Mouse (Mus musculus) midbrain, embryonic 12.5 days (tissue): ENCODE results near the gene Cmip. TPM values are rescaled to one million over a fixed set of nuclear protein-coding genes. Genes with fewer than 3 reads are reported as not detected.
A peak's percentile ranks its signal among the peaks of the same experiment; 100 is the strongest.

Experiments
- ATAC-seq: fragments of 200-750 bp; cut with Nextera tagmentation; 2 replicates; pipeline ENCODE4 v1.8.0; 2017; ENCODE audit warnings: low read depth, moderate TSS enrichment, moderate library complexity; ENCODE audit not compliant: low FRiP score
- H3K27ac ChIP-seq: fragments of 300-500 bp; sonication (generic); replicated peaks from 2 replicates; pipeline ENCODE4 v1.5.1; 2016; ENCODE audit warnings: mild to moderate bottlenecking
- H3K27me3 ChIP-seq: fragments of 300-500 bp; sonication (generic); 2 replicates; pipeline ENCODE4 v1.6.1; 2016; ENCODE audit warnings: mild to moderate bottlenecking
- H3K36me3 ChIP-seq: fragments of 300-500 bp; sonication (generic); 2 replicates; pipeline ENCODE4 v1.6.1; 2016
- H3K4me1 ChIP-seq: fragments of 300-500 bp; sonication (generic); 2 replicates; pipeline ENCODE4 v1.6.1; 2016
- H3K4me2 ChIP-seq: fragments of 300-500 bp; sonication (generic); replicated peaks from 2 replicates; pipeline ENCODE4 v1.6.1; 2016; ENCODE audit warnings: mild to moderate bottlenecking, moderate library complexity
- H3K4me3 ChIP-seq: fragments of 300-500 bp; sonication (generic); 2 replicates; pipeline ENCODE4 v1.5.1; 2016; ENCODE audit warnings: mild to moderate bottlenecking
- H3K9ac ChIP-seq: fragments of 300-500 bp; sonication (generic); replicated peaks from 2 replicates; pipeline ENCODE4 v1.6.1; 2016; ENCODE audit warnings: mild to moderate bottlenecking, moderate library complexity
- H3K9me3 ChIP-seq: fragments of 300-500 bp; sonication (generic); 2 replicates; pipeline ENCODE4 v1.6.1; 2016; ENCODE audit warnings: mild to moderate bottlenecking
- WGBS: fragments of 180-500 bp; shearing (Covaris S2); methylation state at CpG from one replicate; pipeline ENCODE4 v1.1.7; 2016; 5-methylcytosine and 5-hydroxymethylcytosine counted together
- polyA plus RNA-seq: library from polyadenylated mRNA; unstranded; fragments of >200 nt; fragmentation: Nextera tagmentation; extraction: Ambion mirVana; gene quantifications from 2 replicates; pipeline ENCODE4 v1.2.1, GENCODE M21; 2016

Cmip gene
- polyA plus RNA-seq, 1 experiment from 2014 or later = 30.0 TPM

DNA sequence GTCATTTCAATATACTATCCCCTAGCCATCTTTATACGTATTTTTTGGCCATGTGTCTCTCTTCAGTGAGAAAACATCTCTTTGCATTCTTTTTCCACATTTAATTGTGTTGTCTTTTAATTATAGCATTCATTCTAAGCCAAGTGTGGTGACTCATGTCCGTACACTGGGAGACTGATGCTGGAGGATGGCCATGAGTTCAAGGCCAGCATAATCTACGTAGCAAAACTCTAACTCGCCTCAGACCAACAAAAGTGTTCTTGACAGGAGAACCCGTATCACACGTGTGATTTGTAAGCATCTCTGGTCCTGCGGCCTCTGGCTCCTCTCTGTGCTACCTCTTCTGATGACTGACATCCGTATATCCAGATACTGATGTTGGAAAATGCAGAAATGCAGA is 227.9 kb downstream of the Cmip start:
- Histone ChIP-seq H3K36me3 (no peaks in the 10 kb centered on the region), H3K27ac (no peak overlapping the region), H3K4me3 (no peak overlapping the region), H3K4me1 (no peaks in the 10 kb centered on the region), H3K9ac (no peak overlapping the region), H3K27me3 (no peaks in the 10 kb centered on the region; the same call in 1 of the 2 replicates), H3K9me3 (no peaks in the 10 kb centered on the region), H3K4me2 (no peak overlapping the region)
- ATAC-seq = no peak
- 90% methylated on average over 8 of the region's 8 CpGs for WGBS

DNA sequence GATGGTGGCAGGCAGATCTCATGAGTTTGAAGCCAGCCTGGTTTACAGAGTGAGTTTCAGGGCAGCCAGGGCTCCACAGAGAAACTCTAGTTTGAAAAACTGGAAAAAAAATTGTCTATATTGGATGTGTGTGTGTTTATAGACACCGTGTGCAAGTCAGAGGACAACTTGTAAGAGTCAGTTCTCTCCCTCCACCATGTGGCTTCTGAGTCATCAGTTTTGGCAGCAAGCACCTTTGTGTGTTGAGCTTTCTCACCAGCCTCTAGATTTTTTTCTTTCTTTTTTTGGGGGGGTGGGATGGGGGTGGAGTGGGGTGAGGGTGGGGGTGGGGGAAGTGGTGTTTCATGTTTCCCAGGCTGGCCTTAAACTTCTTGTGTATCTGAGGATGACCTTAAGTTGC is 228.5 kb downstream of the Cmip start:
- no peaks in the 10 kb centered on the region for H3K4me1 ChIP-seq
- 86% methylated on average over 1 of the region's 1 CpGs for WGBS
- H3K36me3 ChIP-seq = no peaks in the 10 kb centered on the region
- no peaks in the 10 kb centered on the region for H3K9me3 ChIP-seq
- H3K27me3 ChIP-seq = no peaks in the 10 kb centered on the region; the same call in 1 of the 2 replicates
- H3K9ac ChIP-seq = no peak overlapping the region
- H3K27ac ChIP-seq = no peak overlapping the region
- H3K4me3 ChIP-seq = no peak overlapping the region
- no peak for ATAC-seq
- H3K4me2 ChIP-seq = no peak overlapping the region

DNA sequence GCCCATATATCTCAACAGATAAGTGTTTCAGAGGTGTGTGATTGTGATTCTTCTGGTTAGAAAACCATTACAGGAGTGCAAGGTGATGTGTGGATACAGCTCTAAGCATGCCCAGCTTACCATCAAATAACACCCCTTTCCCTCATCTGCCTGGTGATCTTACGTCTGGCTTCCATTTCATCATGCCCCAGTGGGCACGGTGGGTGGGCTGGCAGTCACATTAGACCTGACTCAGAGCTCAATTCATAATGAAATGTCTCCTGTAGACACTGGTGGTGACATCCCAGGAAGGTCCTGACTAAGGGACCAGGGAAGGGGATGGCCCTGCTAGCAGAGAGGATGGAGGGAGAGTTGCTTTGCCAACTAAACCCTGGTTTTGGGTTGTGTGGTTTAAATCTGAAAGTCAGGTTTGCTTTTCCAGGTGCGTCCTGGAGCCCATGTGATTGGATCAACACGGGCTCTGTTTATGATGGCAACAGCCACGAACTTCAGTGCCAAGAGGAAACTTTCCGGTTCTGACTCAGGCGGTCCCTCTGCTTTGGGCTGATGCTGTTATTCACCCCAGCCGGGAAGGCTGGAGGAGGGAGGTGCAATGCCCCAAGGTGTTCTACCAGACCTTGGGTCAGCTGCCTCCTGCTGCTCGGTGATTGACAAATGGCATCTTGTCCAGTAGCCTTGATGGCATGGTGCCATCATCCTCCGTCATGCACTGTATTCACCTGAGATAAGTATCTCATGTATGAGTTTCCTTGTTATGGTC is 231.6 kb downstream of the Cmip start:
- 85% methylated on average over 10 of the region's 10 CpGs for WGBS
- no peak overlapping the region for H3K4me3 ChIP-seq
- H3K36me3 ChIP-seq = no peaks in the 10 kb centered on the region
- H3K9me3 ChIP-seq = no peaks in the 10 kb centered on the region
- no peak overlapping the region for H3K9ac ChIP-seq
- H3K27me3 ChIP-seq = no peaks in the 10 kb centered on the region; the same call in none of the 2 replicates
- H3K27ac ChIP-seq = no peak overlapping the region
- no peak overlapping the region for H3K4me2 ChIP-seq
- ATAC-seq = no peak
- H3K4me1 ChIP-seq = peaks cover 2% of the 10 kb centered on the region; the same call in 1 of the 2 replicates

DNA sequence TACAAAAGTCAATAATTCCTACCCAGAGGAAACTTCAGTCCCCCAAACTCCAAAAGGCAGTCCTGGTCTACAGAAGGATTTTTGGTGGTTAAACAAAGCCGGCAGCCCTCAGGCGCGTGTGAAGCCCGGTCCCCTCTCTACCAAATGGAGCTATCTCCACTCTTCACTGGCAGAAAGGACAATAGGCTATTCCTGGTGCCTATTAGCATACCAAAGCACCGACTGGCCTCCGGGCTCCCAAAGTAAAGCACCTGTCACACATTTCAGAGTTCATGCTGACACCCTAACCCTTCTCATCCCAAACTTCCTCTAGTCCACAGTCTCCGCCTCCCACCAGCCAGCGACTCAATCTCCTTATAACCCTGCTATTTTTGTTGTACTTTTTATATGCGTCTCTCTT is 236.7 kb downstream of the Cmip start:
- Histone ChIP-seq H3K4me1 (peaks cover 12% of the 10 kb centered on the region), H3K36me3 (no peaks in the 10 kb centered on the region), H3K4me3 (no peak overlapping the region), H3K9ac (no peak overlapping the region), H3K9me3 (no peaks in the 10 kb centered on the region), H3K4me2 (no peak overlapping the region), H3K27ac (no peak overlapping the region), H3K27me3 (peaks cover 42% of the 10 kb centered on the region)
- 10% methylated on average over 9 of the region's 9 CpGs for WGBS
- no peak for ATAC-seq

DNA sequence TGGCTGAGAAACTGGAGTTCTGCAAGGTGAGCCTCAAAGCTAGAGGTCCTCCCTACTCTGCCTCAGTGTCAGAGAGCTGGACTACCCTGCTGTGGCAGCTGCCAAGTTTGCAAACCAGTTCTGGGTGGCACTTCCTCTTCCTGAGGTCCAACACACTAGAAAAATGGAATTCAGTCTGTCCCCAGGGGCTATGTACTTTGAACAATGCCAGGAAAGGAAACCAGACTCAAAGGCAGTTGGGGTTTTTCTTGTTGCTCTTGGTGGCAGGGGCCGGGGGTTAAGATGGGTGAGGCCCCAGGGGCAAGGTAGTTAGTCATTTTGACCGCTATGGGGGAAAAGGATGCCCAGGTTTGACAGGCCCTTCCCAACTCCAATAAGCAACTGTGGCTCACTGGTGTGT is 238.0 kb downstream of the Cmip start:
- no peak overlapping the region for H3K4me2 ChIP-seq
- peaks cover 52% of the 10 kb centered on the region for H3K27me3 ChIP-seq
- no peak overlapping the region for H3K27ac ChIP-seq
- peaks cover 18% of the 10 kb centered on the region for H3K4me1 ChIP-seq
- ATAC-seq = no peak
- H3K4me3 ChIP-seq = no peak overlapping the region
- H3K9ac ChIP-seq = no peak overlapping the region
- WGBS = 71% methylated on average over 2 of the region's 2 CpGs
- no peaks in the 10 kb centered on the region for H3K36me3 ChIP-seq
- no peaks in the 10 kb centered on the region for H3K9me3 ChIP-seq

DNA sequence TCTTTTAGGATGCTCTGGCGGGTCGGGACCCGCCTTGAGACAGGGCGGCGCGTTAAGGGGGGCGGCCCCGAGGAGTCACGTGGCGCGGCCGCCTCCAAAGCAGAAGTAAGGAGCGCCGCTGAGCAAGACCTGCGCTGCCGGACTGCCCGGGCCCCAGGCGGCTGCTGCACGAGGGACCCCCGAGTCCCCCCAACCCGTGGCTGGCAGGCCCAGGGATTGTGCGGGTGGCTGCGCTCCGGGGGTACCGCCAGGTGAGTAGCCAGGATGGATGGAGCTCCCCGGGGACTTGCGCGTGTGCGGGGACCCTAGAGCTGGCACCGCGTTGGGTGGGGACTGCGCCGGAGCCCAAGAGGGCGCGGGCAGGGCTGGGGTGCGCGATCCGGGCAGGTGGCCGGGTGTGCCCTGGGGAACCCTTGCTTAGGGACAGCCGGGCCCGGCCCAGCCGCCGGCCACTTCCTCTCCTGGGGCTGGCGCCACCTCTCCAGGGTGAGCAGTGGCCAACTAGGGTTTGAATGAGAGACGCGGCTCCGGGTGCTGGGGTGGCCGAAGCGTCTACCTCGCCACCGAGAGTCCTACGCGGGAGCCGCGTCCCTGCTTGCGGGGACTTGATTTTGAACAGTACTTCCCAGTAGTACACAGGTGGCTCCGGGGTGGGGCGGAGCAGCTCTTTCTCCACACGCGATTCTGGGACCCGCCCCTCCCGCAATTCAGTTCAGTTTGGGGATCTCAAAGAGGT is 241.5 kb downstream of the Cmip start, which contains the start of gene Plcg2:
Plcg2 (plus strand) TSS at position 113 of the 736 bp plus-strand sequence.
- no peaks in the 10 kb centered on the region for H3K36me3 ChIP-seq
- peak within 1 kb of the TSS; percentile 56 for H3K4me3 ChIP-seq
- H3K4me1 ChIP-seq = peaks cover 17% of the 10 kb centered on the region
- H3K9ac ChIP-seq = peak within 1 kb of the TSS; percentile 49
- H3K27ac ChIP-seq = no peak within 1 kb of the TSS
- peak; percentile 70 for ATAC-seq
- H3K27me3 ChIP-seq = peaks cover 61% of the 10 kb centered on the region
- WGBS = under 1% methylated on average over 61 of the region's 62 CpGs
- H3K4me2 ChIP-seq = peak within 1 kb of the TSS; percentile 98
- no peaks in the 10 kb centered on the region for H3K9me3 ChIP-seq

DNA sequence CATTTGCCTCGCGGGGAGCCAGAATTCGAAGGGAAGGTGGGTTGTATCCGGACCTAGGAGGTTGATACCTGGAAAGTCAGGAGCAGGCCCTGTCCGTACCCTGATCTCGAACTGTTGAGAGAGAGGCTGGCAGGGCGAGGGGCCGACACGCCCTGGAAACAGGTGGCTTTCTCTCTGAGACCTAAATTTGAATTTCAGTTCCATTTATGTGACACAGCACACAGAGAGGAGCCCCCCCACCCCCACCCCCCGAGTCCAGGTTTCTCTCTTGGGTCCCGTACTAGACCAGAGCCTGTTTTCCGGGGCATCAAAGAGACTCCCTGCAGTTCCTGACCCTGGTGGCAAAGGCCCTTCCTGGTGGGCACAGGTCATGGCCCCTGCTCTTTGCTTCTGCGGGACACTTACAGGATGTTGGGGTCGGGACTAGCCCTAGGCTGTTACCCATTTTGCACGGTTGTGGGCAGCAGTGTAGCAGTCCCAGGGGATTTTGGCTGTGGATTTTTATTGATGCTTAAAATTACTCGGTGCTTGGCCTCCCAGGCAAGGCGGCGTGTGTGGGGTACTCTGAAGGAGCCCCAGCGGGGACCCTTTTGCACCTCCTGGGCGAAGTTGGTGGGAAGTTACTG is 242.2 kb downstream of the Cmip start:
- no peak overlapping the region for H3K9ac ChIP-seq
- 11% methylated on average over 20 of the region's 20 CpGs for WGBS
- H3K27me3 ChIP-seq = peaks cover 58% of the 10 kb centered on the region
- H3K36me3 ChIP-seq = no peaks in the 10 kb centered on the region
- 0 out of 2 replicates have a peak, but pooled peaks have one; percentile 49 for ATAC-seq
- no peaks in the 10 kb centered on the region for H3K9me3 ChIP-seq
- no peak overlapping the region for H3K27ac ChIP-seq
- H3K4me3 ChIP-seq = peak overlapping the region; percentile 56
- peak overlapping the region; percentile 98 for H3K4me2 ChIP-seq
- peaks cover 13% of the 10 kb centered on the region for H3K4me1 ChIP-seq

DNA sequence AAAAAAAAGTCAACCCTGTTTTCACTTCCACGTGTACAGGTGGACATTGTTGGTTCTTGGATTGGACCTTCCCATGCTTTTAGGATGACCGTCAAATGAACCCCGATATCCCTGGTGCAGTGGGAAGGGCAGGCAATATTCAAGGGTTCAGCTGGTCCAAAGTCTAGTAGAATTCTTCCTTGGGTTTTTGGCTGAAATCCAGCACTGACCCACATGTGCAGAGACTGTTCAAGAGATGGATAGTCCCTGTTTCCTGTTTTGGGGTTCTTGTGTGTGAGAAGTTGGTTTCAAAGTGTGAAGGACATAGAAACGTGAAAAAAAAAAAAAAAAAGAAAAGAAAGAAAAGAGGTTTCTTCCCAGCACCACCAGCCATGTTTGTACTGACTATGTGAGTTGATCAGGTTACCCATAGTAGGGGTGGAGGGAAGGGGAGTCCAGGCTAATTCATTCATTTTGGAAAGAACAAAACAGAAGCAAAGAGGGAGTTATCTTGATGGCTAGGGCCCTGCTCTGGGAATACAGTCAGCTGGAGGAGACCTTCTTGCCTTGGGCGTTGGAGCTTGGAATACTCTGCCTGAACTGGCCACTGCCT is 243.5 kb downstream of the Cmip start:
- Histone ChIP-seq H3K4me2 (no peak overlapping the region), H3K27ac (no peak overlapping the region), H3K4me3 (no peak overlapping the region), H3K9ac (no peak overlapping the region), H3K9me3 (no peaks in the 10 kb centered on the region), H3K4me1 (peaks cover 13% of the 10 kb centered on the region), H3K27me3 (peaks cover 46% of the 10 kb centered on the region), H3K36me3 (no peaks in the 10 kb centered on the region)
- 82% methylated on average over 5 of the region's 5 CpGs for WGBS
- no peak for ATAC-seq

DNA sequence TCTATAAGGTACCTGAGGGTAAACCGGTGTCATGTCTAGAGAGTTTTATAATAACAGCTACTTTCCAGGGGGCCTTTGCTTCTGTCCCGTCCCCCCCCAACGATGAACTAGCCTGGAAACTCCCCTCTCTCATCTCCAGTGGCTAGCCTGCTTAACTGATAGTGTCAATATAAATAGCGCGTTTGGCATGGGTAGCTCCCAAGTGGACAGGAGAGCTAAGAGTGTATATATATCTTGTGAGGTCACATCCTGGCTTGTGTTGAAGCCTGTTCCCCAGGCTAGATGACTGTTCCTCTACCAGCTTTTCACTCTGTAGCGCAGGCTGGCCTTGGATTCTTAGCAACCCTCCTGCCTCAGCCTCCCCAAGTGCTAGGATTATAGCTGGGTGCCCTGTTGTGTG is 244.5 kb downstream of the Cmip start:
- no peaks in the 10 kb centered on the region for H3K9me3 ChIP-seq
- H3K36me3 ChIP-seq = no peaks in the 10 kb centered on the region
- H3K27ac ChIP-seq = no peak overlapping the region
- H3K4me2 ChIP-seq = no peak overlapping the region
- WGBS = 91% methylated on average over 6 of the region's 6 CpGs
- peaks cover 40% of the 10 kb centered on the region for H3K27me3 ChIP-seq
- peaks cover 13% of the 10 kb centered on the region for H3K4me1 ChIP-seq
- no peak overlapping the region for H3K4me3 ChIP-seq
- H3K9ac ChIP-seq = no peak overlapping the region
- no peak for ATAC-seq

DNA sequence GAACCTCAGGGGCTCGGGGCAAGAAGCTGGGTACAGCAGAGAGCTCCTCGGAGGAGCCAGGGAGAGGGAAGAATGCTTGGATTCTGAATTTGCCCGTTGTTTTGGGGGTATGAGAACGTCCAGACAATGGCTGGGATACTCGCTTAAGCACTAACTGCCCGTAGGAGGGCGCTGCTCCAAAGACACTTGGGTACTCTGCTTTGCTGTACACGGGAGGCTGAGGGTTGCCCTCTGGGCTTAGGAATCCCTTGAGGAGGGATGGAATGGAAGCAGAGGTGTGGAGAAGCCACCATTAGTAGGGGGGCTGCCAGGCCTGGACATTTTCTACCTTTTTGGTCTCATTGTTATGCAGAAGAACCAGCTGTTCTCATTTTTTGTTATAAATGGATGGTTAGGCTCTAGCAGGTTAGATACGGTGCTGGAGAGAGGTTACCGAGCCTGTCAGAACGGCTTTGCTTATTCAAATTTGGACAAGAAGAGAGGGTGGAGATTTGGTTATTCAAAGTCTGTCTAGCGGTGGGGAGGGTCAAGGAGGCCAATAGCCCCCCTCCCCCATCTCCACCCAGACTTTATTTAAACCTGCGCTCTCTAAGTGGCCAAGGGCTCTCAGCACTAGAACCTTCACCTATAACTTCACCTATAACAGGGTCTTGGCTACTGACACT is 246.7 kb downstream of the Cmip start:
- H3K4me2 ChIP-seq = no peak overlapping the region
- no peak overlapping the region for H3K27ac ChIP-seq
- no peaks in the 10 kb centered on the region for H3K36me3 ChIP-seq
- ATAC-seq = no peak
- H3K9me3 ChIP-seq = no peaks in the 10 kb centered on the region
- peaks cover 18% of the 10 kb centered on the region for H3K27me3 ChIP-seq
- 48% methylated on average over 13 of the region's 13 CpGs for WGBS
- no peak overlapping the region for H3K9ac ChIP-seq
- H3K4me1 ChIP-seq = peaks cover 6% of the 10 kb centered on the region
- H3K4me3 ChIP-seq = no peak overlapping the region

DNA sequence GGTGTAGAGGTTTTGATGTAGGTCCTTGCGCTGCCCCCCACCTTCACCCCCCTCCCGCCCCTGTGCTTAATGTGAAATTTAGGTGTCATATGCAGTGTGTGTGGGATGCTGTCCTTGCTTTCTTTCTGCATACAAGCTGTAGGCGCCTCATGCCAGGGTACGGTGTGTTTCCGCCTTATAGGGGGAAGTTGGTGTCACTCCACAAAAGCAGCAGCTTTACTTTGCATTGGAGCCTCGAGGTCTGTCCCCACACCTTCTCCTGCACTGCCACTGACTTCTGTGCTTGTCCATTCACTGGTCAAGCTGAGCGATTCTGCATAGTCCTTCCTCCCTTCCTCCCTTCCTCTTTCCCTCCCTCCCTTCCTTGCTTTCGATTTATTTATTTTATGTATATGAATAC is 250.8 kb downstream of the Cmip start:
- peaks cover 3% of the 10 kb centered on the region; the same call in 1 of the 2 replicates for H3K9me3 ChIP-seq
- no peak overlapping the region for H3K9ac ChIP-seq
- H3K4me1 ChIP-seq = no peaks in the 10 kb centered on the region
- no peak overlapping the region for H3K4me3 ChIP-seq
- H3K4me2 ChIP-seq = no peak overlapping the region
- ATAC-seq = no peak
- no peaks in the 10 kb centered on the region for H3K36me3 ChIP-seq
- no peaks in the 10 kb centered on the region for H3K27me3 ChIP-seq
- no peak overlapping the region for H3K27ac ChIP-seq
- 90% methylated on average over 8 of the region's 8 CpGs for WGBS
